In the genomic region with DNA sequence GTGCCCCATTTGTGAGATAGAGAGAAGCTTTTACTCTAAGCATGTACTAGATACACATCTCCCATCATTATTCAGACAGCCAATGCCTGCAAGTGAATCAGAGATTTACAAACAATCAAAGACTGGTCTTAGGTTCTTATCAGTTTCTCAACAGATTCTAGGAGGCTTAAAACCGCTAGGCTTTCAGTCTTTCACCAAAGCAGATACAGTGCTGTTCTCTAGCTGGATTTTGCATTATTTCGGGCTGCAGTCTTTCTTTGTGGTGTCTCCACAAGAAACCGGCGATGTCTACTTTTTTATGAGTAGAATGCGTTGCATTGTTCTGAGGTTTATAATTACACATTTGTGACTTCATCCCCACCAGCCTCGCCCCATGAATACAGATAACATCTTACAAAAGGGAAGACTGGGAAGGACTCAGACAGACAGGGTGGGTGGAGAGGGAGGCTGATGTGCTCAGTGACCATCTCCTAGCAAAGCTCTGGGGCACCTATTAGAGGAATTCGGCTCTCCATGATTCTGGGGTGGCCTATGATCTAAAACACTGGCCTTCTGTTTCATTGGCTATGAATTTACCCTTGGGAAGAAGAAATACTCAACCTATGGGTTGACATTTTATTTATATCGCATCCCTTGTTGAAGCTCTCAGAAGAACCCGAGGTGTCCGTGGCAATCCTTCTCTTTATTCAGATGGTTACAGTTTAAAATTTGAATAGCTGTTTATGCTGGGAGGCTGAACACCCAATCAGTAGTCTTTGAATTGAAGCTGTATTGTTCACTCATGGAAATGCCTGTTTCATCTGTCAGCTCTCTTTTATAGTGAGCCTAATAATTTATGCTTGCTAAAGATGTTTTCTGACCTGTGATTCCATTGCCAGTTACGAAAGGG, we compare ENCODE assay signal across 13 mouse cellular contexts.
DNase-seq lines count a peak whose midpoint lies in the region; ATAC-seq and TF ChIP-seq lines count a peak whose summit lies in the region.
"Had no signal": no experiment of that assay in that cellular context is flagged by ENCODE, and none has a peak within 500 bp of the region (broad histone marks: within the 10 kb centered on the region; RNA-seq: fewer than 3 reads in every experiment).

No protein-coding gene starts in this region.

- no peaks in the 10 kb centered on the region; the same call in 1 of the 2 replicates for H3K4me1 ChIP-seq in cerebellum, adult 2 months (ENCODE audit: control insufficient read depth, insufficient read depth, low read length)
- H3K4me1 ChIP-seq in forebrain, embryonic 14.5 days (ENCODE audit: control insufficient read depth, insufficient read depth, low read length): peaks cover 31% of the 10 kb centered on the region
- H3K4me1 ChIP-seq in midbrain, embryonic 11.5 days (ENCODE audit: control insufficient read depth, insufficient read depth, low read length): peaks cover 8% of the 10 kb centered on the region

- peak; percentile 71 for ATAC-seq in forebrain, embryonic 14.5 days
- ATAC-seq in midbrain, embryonic 11.5 days (ENCODE audit: low FRiP score): peak; percentile 72
- ATAC-seq: intestine, embryonic 16.5 days had no signal

- peak; percentile 15 to 16 for DNase-seq in cerebellum, adult 2 months
- DNase-seq in cerebellum, adult 11 months: no peak
- DNase-seq in Muller cell, postnatal 12 days (ENCODE audit: inconsistent ontology term): peak; percentile 16
- DNase-seq in forebrain, embryonic 14.5 days (ENCODE audit: low spot score): peak; percentile 90
- no peak for DNase-seq in midbrain, embryonic 11.5 days (ENCODE audit: low spot score, missing footprints)
- DNase-seq in yolk sac, embryonic 10.5 days (ENCODE audit: low spot score): no peak
- DNase-seq in thymus, postnatal 14 days: no peak
- no peak for DNase-seq in heart, postnatal 25 days (ENCODE audit: low spot score)
- DNase-seq: layer of hippocampus, adult 9-11 months; lung, postnatal 14 days; thymus, postnatal 36 days had no signal

- H3K9ac ChIP-seq in forebrain, embryonic 14.5 days (ENCODE audit: low read length): peak overlapping the region; percentile 30; the same call in 1 of the 2 replicates
- H3K9ac ChIP-seq in midbrain, embryonic 11.5 days (ENCODE audit: low read length): no peak overlapping the region
- H3K9ac ChIP-seq: heart, embryonic 13.5 days had no signal

- WGBS in cerebellum, adult 2 months: 39% methylated on average over 11 of the region's 11 CpGs
- 21% methylated on average over 11 of the region's 11 CpGs for WGBS in forebrain, embryonic 14.5 days
- WGBS in midbrain, embryonic 11.5 days: 73% methylated on average over 11 of the region's 11 CpGs

- no peaks in the 10 kb centered on the region for H3K36me3 ChIP-seq in forebrain, embryonic 14.5 days (ENCODE audit: control insufficient read depth, insufficient read depth, low read length)
- no peaks in the 10 kb centered on the region for H3K36me3 ChIP-seq in midbrain, embryonic 11.5 days (ENCODE audit: control insufficient read depth, insufficient read depth, low read length)
- H3K36me3 ChIP-seq: heart, embryonic 13.5 days had no signal

- intact Hi-C loops in heart, postnatal 25 days (cut with DNase I): no loop called here

- no peak for TF ChIP-seq CTCF in cerebellum, adult 2 months (IDR thresholded peaks at IDR 0.05; ENCODE audit: borderline replicate concordance, insufficient read depth, low read depth, low read length)

- H3K4me3 ChIP-seq in cerebellum, adult 2 months (replicated peaks; ENCODE audit: insufficient read depth, low read depth, low read length): no peak overlapping the region
- no peak overlapping the region for H3K4me3 ChIP-seq in forebrain, embryonic 14.5 days (ENCODE audit: low read depth, low read length)
- H3K4me3 ChIP-seq in midbrain, embryonic 11.5 days (ENCODE audit: low read depth, low read length): no peak overlapping the region
- H3K4me3 ChIP-seq: heart, embryonic 13.5 days had no signal

- no peak overlapping the region for H3K27ac ChIP-seq in cerebellum, adult 2 months (ENCODE audit: insufficient read depth, low read length)
- H3K27ac ChIP-seq in forebrain, embryonic 14.5 days (ENCODE audit: low read depth, low read length): peak overlapping the region; percentile 88
- peak overlapping the region; percentile 3; the same call in 1 of the 2 replicates for H3K27ac ChIP-seq in midbrain, embryonic 11.5 days (ENCODE audit: low read depth, low read length)
- H3K27ac ChIP-seq: heart, embryonic 13.5 days had no signal

- TF ChIP-seq POLR2A in cerebellum, adult 2 months (IDR thresholded peaks at IDR 0.05; ENCODE audit: borderline replicate concordance, insufficient read depth, low read length): no peak

- peak overlapping the region; percentile 38 for H3K4me2 ChIP-seq in forebrain, embryonic 14.5 days (ENCODE audit: low read length)
- no peak overlapping the region for H3K4me2 ChIP-seq in midbrain, embryonic 11.5 days
- H3K4me2 ChIP-seq: heart, embryonic 13.5 days had no signal

- H3K27me3 ChIP-seq in cerebellum, adult 2 months (ENCODE audit: control insufficient read depth, insufficient read depth, low read length): no peaks in the 10 kb centered on the region
- H3K27me3 ChIP-seq in forebrain, embryonic 14.5 days (replicated peaks; ENCODE audit: control insufficient read depth, insufficient read depth, low read length): no peaks in the 10 kb centered on the region
- H3K27me3 ChIP-seq in midbrain, embryonic 11.5 days (ENCODE audit: control insufficient read depth, insufficient read depth, low read length): no peaks in the 10 kb centered on the region
- H3K27me3 ChIP-seq: heart, embryonic 13.5 days had no signal

- H3K9me3 ChIP-seq in forebrain, embryonic 14.5 days (replicated peaks; ENCODE audit: control insufficient read depth, low read length): no peaks in the 10 kb centered on the region
- H3K9me3 ChIP-seq in midbrain, embryonic 11.5 days (ENCODE audit: control insufficient read depth, low read length): no peaks in the 10 kb centered on the region
- H3K9me3 ChIP-seq: heart, embryonic 13.5 days had no signal

Comparison
In these comparisons a context has a peak if more than half of its experiments do, and no peak if none do; other contexts are left out.
1. DNase-seq: peak in cerebellum, adult 2 months (2 of 2), Muller cell, postnatal 12 days (single experiment) and forebrain, embryonic 14.5 days (single experiment); none in cerebellum, adult 11 months (single experiment), midbrain, embryonic 11.5 days (single experiment), yolk sac, embryonic 10.5 days (single experiment), thymus, postnatal 14 days (single experiment) and heart, postnatal 25 days (single experiment).